Mouse (Mus musculus) urinary bladder, postnatal 36 days (tissue): ENCODE data around the gene Rdm1.

ENCODE experiments used
- DNase-seq, 2 experiments: peaks; one replicate each; pipeline ENCODE4 v3.0.0; 2022; ENCODE audit warnings: low spot score in 2 of 2, mixed read lengths in 1 of 2

The Rdm1 gene

GRCm38 (mm10) chr11:101680634-101681325, 53.8 kb downstream of the Rdm1 start:
- DNase-seq = no peak

DNA sequence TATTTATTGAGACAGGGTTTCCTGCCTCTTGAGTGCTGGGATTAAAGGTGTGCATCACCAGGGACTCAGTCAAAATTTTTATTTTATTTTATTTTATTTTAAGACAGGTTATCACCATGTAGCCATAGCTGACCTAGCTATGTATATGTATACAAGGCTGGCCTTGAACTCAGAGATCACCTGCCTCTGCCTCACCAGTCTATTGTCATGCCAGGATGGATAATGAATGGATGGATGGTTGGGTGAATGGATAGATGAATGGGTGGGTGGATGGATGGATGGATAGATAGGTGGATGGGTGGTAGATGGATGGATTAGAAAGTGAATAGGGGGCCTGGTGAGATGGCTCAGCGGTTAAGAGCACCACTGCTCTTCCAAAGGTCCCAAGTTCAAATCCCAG, 55.0 kb downstream of the Rdm1 start:
- no peak for DNase-seq

DNA sequence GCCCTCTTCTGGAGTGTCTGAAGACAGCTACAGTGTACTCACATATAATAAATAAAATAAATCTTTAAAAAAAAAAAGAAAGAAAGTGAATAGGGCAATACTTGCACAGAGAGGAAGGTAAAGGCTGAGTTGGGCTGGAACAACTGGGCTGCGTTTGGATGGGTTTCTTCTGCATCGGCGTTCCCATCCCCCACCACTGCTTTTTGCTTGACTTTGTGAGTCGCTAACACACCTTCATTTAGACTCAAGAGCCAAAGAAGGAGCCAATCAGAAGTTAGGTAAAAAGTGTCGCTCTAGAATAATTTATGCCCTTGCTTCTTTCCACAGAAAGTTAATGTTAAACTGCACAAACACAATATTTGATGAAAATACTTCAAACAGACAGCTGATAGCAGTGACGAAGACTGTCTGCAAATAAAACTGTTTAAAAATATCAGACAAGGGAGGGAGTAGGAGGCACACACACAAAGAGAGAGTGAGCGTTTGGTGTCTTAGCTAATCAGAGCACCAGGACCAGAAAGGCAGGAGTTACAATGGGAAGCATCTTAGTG, 55.5 kb downstream of the Rdm1 start:
- DNase-seq = no peak
